Mouse (Mus musculus): Measurements from ENCODE around the gene Luc7l3. TPM values are rescaled to one million over a fixed set of nuclear protein-coding genes. Genes with fewer than 3 reads are reported as not detected.

Luc7l3 gene
- polyA plus RNA-seq, 1 experiment from 2014 or later = 79.4 TPM

DNA sequence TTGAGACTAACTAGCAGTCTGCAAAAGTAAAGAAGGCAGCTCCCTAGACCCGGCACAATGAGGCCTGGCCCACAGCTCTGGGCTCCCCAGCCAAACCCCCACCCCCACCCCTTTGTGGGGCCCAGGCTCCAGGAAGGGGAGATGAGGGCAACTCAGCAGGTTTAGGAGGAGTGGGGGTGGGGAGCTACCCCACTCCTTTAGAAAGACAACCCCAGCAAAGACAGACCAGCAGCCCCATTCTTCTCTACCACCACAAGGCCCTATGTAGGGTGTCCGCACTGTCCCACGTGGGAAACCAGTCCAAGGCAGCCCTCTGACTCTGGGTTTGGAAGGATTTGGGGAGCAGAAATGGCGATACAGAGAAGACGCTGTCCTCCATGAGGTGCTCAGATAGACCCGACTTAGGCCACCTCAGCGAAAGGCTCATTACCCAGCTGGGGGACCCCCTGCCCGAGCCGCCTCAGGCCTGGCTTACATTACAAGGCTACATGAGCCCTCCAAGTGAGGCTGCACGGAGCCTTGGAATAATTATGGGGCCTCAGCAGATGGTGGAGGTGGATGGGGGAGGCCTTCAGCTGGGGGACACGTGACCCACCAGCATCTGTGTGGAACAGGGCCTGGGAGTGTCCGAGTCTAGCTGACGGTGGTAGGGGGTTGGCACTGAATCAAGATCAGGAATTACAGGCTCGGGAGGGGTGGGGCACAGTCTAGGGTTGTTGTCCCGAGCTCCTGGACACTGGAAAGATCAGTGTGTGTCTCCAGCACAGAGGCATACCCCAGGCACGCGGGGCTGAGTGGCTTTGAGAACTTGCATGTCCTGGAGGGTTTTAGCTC is 75.6 kb downstream of the Luc7l3 start, which contains the start of gene Wfikkn2:
Wfikkn2 (minus strand) TSS at position 51 of the 834 bp plus-strand sequence.
- Histone ChIP-seq H3K9me3 (ENCODE audit: low read length) (no peaks in the 10 kb centered on the region), H3K4me1 (ENCODE audit: insufficient read depth, low read depth, low read length) (no peaks in the 10 kb centered on the region; the same call in 1 of the 2 replicates), H3K4me2 (replicated peaks; ENCODE audit: low read depth, low read length) (no peak within 1 kb of the TSS), H3K36me3 (ENCODE audit: insufficient read depth, low read length) (no peaks in the 10 kb centered on the region), H3K4me3 (ENCODE audit: low read depth, low read length) (no peak within 1 kb of the TSS), H3K27ac (ENCODE audit: low read length) (no peak within 1 kb of the TSS), H3K27me3 (replicated peaks; ENCODE audit: insufficient read depth, low read length) (no peaks in the 10 kb centered on the region), H3K9ac (replicated peaks; ENCODE audit: low read depth) (no peak within 1 kb of the TSS)
- no peak for TF ChIP-seq EP300 (IDR thresholded peaks at IDR 0.05)
- no peak for TF ChIP-seq CTCF (IDR thresholded peaks at IDR 0.05)
- DNase-seq (ENCODE audit: low spot score) = peak; percentile 35
- 54% methylated on average over 17 of the region's 17 CpGs for WGBS
- peak; percentile 45 for ATAC-seq

DNA sequence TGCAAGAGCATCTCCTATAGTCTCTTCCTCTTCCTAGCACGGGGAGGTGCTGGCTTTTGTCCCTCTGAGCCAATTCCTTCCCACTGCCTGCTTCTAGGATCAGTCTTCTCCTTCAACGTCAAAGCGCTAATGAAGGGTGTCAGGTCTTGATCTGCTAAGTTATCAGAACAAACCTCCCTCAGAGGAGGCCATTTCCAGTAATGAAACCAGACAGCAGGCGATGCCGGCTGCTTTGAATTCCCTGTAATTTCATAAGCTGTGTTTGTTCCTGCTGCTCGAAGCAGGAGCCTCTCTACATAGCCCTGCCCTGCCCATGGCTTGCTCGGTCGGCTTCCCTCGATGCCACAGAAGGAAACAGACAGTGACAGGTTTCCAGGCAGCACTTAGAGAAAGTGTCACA is 77.4 kb downstream of the Luc7l3 start:
- 56% methylated on average over 9 of the region's 9 CpGs for WGBS
- Histone ChIP-seq H3K4me3 (ENCODE audit: low read depth, low read length) (no peak overlapping the region), H3K4me1 (ENCODE audit: insufficient read depth, low read depth, low read length) (no peaks in the 10 kb centered on the region; the same call in 1 of the 2 replicates), H3K4me2 (replicated peaks; ENCODE audit: low read depth, low read length) (no peak overlapping the region), H3K27ac (ENCODE audit: low read length) (no peak overlapping the region), H3K36me3 (ENCODE audit: insufficient read depth, low read length) (no peaks in the 10 kb centered on the region), H3K27me3 (replicated peaks; ENCODE audit: insufficient read depth, low read length) (no peaks in the 10 kb centered on the region), H3K9me3 (ENCODE audit: low read length) (no peaks in the 10 kb centered on the region), H3K9ac (replicated peaks; ENCODE audit: low read depth) (no peak overlapping the region)
- no peak for TF ChIP-seq EP300 (IDR thresholded peaks at IDR 0.05)
- no peak for TF ChIP-seq CTCF (IDR thresholded peaks at IDR 0.05)
- DNase-seq (ENCODE audit: low spot score) (no peak), ATAC-seq (no peak)

DNA sequence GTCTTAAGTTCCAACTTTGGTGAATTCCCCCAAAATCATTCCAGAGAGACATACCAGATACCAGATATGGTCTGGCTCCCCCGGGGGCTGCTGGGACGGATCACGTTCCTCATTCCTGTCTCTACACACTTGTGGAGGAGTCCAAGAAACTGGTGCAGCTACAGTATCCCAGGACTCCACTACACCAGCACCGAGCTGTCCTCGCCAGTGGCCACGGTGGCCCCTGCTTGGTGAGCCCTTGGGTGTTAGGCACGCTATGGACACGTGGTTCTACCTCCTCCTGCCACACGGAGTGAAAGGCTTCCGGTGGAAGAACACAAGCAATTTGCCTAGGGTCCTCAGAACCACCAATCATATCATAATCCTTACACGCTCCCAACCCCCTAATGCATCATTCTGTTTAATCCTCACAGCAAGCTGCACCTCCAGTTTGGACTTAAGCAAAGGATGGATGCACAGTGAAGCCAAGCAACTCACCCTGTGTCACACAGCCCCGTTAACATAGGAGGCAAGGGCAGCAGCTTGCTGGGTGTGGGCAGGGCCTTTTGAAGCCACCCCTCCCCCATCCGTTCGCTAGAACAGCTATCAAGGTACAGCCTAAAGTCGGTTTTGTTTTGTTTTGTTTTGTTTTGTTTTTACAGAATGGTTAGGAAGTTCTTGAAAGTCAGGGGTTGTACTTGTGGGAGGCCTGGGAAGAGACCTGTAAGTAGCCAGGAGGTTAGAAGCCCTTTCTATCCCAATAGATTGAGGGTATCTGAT is 78.2 kb downstream of the Luc7l3 start:
- no peaks in the 10 kb centered on the region for H3K9me3 ChIP-seq (ENCODE audit: low read length)
- H3K36me3 ChIP-seq (ENCODE audit: insufficient read depth, low read length) = no peaks in the 10 kb centered on the region
- H3K27me3 ChIP-seq (replicated peaks; ENCODE audit: insufficient read depth, low read length) = no peaks in the 10 kb centered on the region
- H3K27ac ChIP-seq (ENCODE audit: low read length) = no peak overlapping the region
- H3K4me1 ChIP-seq (ENCODE audit: insufficient read depth, low read depth, low read length) = no peaks in the 10 kb centered on the region; the same call in 1 of the 2 replicates
- no peak for DNase-seq (ENCODE audit: low spot score)
- peak overlapping the region; percentile 28; the same call in 1 of the 2 replicates for H3K4me3 ChIP-seq (ENCODE audit: low read depth, low read length)
- H3K4me2 ChIP-seq (replicated peaks; ENCODE audit: low read depth, low read length) = peak overlapping the region; percentile 55
- TF ChIP-seq EP300 (IDR thresholded peaks at IDR 0.05) (no peak), CTCF (IDR thresholded peaks at IDR 0.05) (no peak)
- 35% methylated on average over 15 of the region's 15 CpGs for WGBS
- ATAC-seq = peak; percentile 29; the same call in 1 of the 2 replicates
- no peak overlapping the region for H3K9ac ChIP-seq (replicated peaks; ENCODE audit: low read depth)

DNA sequence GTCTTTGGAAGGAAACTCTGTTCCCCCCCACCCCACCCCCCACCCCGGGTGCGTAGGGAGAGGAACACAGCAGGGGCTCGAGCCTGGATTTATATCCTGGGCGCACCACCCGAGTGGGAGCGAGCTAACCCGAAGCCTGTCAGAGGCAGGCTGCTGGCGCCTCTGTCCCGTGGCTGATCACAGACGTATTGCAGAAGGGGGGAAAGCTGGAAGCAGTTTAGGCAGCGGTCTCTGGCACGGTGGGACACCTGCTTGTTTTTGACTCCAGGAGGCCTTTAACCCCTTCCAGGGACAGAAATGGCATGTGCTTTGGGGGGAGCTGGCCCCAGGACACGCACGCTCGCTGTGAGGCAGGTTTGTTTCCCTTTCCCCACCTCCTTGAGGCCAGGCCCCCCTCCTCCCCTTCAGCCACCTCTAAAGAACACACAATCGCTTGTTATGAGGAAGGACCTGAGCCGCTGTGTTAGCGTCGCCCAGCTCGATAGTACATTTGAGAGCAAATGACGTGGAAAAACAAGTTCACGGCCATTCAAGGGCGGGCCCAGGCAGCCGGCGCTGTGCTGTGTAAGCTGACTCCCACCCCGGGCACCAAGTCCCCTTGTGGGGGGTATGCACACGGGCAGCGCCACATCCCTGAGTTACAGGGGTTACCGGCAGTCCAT is 78.9 kb downstream of the Luc7l3 start:
- peak overlapping the region; percentile 55 for H3K4me2 ChIP-seq (replicated peaks; ENCODE audit: low read depth, low read length)
- no peaks in the 10 kb centered on the region; the same call in 1 of the 2 replicates for H3K4me1 ChIP-seq (ENCODE audit: insufficient read depth, low read depth, low read length)
- H3K9me3 ChIP-seq (ENCODE audit: low read length) = no peaks in the 10 kb centered on the region
- ATAC-seq (peak; percentile 72), DNase-seq (ENCODE audit: low spot score) (peak; percentile 72)
- H3K4me3 ChIP-seq (ENCODE audit: low read depth, low read length) = peak overlapping the region; percentile 28; the same call in 1 of the 2 replicates
- 0 out of 2 replicates have a peak overlapping the region, but pooled peaks have one; percentile 14 for H3K27ac ChIP-seq (ENCODE audit: low read length)
- H3K27me3 ChIP-seq (replicated peaks; ENCODE audit: insufficient read depth, low read length) = no peaks in the 10 kb centered on the region
- WGBS = 6% methylated on average over 28 of the region's 29 CpGs
- TF ChIP-seq CTCF (IDR thresholded peaks at IDR 0.05) (no peak), EP300 (IDR thresholded peaks at IDR 0.05) (no peak)
- no peak overlapping the region; the same call in 1 of the 2 replicates for H3K9ac ChIP-seq (replicated peaks; ENCODE audit: low read depth)
- no peaks in the 10 kb centered on the region for H3K36me3 ChIP-seq (ENCODE audit: insufficient read depth, low read length)

DNA sequence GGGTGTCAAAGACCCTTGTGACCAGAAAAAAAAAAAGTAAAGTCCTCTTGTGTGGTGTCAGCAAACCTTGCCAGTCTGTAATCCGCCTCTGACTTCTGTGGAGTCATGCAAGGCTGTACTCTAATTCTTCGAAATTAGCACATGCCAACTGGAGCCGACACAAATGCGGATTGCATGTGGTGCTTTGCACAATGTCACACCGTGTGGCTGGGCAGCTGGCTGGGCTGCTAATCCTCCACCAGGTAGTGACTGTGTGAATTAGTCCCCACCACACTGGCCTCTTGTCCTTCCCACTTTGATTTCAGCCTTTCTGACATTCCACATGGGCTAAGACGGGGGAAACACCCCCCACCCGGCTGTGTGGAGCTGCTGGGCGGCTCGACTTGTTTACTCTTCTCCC is 82.1 kb downstream of the Luc7l3 start:
- H3K27ac ChIP-seq (ENCODE audit: low read length) = no peak overlapping the region
- DNase-seq (ENCODE audit: low spot score) = no peak
- H3K9ac ChIP-seq (replicated peaks; ENCODE audit: low read depth) = no peak overlapping the region
- no peaks in the 10 kb centered on the region for H3K36me3 ChIP-seq (ENCODE audit: insufficient read depth, low read length)
- no peaks in the 10 kb centered on the region for H3K27me3 ChIP-seq (replicated peaks; ENCODE audit: insufficient read depth, low read length)
- H3K9me3 ChIP-seq (ENCODE audit: low read length) = no peaks in the 10 kb centered on the region
- no peak for ATAC-seq
- no peak for TF ChIP-seq EP300 (IDR thresholded peaks at IDR 0.05)
- TF ChIP-seq CTCF (IDR thresholded peaks at IDR 0.05) = no peak
- H3K4me2 ChIP-seq (replicated peaks; ENCODE audit: low read depth, low read length) = no peak overlapping the region
- H3K4me1 ChIP-seq (ENCODE audit: insufficient read depth, low read depth, low read length) = no peaks in the 10 kb centered on the region; the same call in 1 of the 2 replicates
- WGBS = 33% methylated on average over 9 of the region's 9 CpGs
- H3K4me3 ChIP-seq (ENCODE audit: low read depth, low read length) = no peak overlapping the region
